Mouse (Mus musculus) hindbrain, embryonic 11.5 days (tissue): Measurements from ENCODE around the gene Lmtk3. TPM values are rescaled to one million over a fixed set of nuclear protein-coding genes. Genes with fewer than 3 reads are reported as not detected.

Source experiments
- ATAC-seq: fragments of 200-750 bp; cut with Nextera tagmentation; 2 replicates; pipeline ENCODE4 v1.8.0; 2017; ENCODE audit warnings: mild to moderate bottlenecking, moderate TSS enrichment, moderate library complexity; ENCODE audit not compliant: low FRiP score
- DNase-seq: peaks from one replicate; pipeline ENCODE4 v3.0.0-alpha.2; 2015; ENCODE audit warnings: low spot score
- H3K27ac ChIP-seq: fragments of 300-500 bp; sonication (generic); 2 replicates; pipeline ENCODE4 v1.5.1; 2014; ENCODE audit warnings: mild to moderate bottlenecking, low read depth, low read length
- H3K27me3 ChIP-seq: fragments of 300-500 bp; sonication (generic); 2 replicates; pipeline ENCODE4 v1.6.1; 2014; ENCODE audit warnings: mild to moderate bottlenecking, low read length, moderate library complexity, mixed read lengths; ENCODE audit not compliant: control insufficient read depth, insufficient read depth
- H3K36me3 ChIP-seq: fragments of 300-500 bp; sonication (generic); 2 replicates; pipeline ENCODE4 v1.6.1; 2014; ENCODE audit warnings: mild to moderate bottlenecking, low read length, moderate library complexity, mixed read lengths; ENCODE audit not compliant: control insufficient read depth, insufficient read depth
- H3K4me1 ChIP-seq: fragments of 300-500 bp; sonication (generic); replicated peaks from 2 replicates; pipeline ENCODE4 v1.6.1; 2014; ENCODE audit warnings: low read length, mixed read lengths; ENCODE audit not compliant: control insufficient read depth, insufficient read depth
- H3K4me2 ChIP-seq: fragments of 300-500 bp; sonication (generic); replicated peaks from 2 replicates; pipeline ENCODE4 v1.6.1; 2014; ENCODE audit warnings: mild to moderate bottlenecking, low read depth, low read length
- H3K4me3 ChIP-seq: fragments of 300-500 bp; sonication (generic); 2 replicates; pipeline ENCODE4 v1.5.1; 2014; ENCODE audit warnings: low read depth, low read length
- H3K9ac ChIP-seq: fragments of 300-500 bp; sonication (generic); 2 replicates; pipeline ENCODE4 v1.6.1; 2014; ENCODE audit warnings: low read depth, low read length
- H3K9me3 ChIP-seq: fragments of 300-500 bp; sonication (generic); 2 replicates; pipeline ENCODE4 v1.6.1; 2016; ENCODE audit warnings: low read length; ENCODE audit not compliant: control insufficient read depth
- WGBS: fragments of 180-500 bp; shearing (Covaris S2); extraction: QIAGEN DNeasy Blood & Tissue Kit; methylation state at CpG from one replicate; pipeline ENCODE4 v1.1.7; 2014; 5-methylcytosine and 5-hydroxymethylcytosine counted together
- polyA plus RNA-seq: library from polyadenylated mRNA; unstranded; fragments of >200 nt; fragmentation: Nextera tagmentation; extraction: Ambion mirVana; gene quantifications from 2 replicates; pipeline ENCODE4 v1.2.1, GENCODE M21; 2014

The Lmtk3 gene
- polyA plus RNA-seq, 1 experiment from 2014 or later: 9.1 TPM

DNA sequence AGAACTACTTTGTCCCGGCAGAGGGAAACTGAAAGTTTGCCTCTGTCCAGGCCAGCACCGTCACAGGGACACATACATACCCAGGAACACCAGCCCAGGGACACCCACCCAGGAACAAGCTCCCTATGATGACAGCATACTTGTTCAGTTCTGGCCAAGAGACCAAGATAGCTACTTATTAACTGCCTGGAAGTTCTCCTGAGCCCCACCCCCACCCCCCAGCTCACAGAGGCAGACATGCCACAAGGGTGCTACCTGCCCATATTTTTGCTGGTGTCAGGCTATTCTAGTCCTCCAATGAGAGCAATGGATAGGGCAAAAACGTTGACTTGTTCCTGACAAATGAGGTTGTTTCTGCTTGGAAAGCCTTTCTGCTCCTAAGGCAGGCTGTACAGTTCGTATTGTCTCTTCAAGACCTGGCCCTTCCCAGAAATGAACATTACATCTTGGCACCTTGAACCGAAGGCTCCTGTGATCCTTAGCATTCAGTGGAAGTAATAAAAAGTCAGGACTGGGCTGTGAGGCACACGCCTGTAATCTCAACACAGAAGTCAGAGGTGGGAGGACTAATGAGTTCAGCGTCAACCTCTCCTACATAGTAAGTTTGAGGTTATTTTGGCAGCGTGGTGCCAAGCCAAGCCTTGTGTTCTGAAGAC, 13.0 kb upstream of the Lmtk3 start:
- no peak overlapping the region for H3K27ac ChIP-seq
- no peaks in the 10 kb centered on the region for H3K27me3 ChIP-seq
- WGBS: 72% methylated on average over 8 of the region's 8 CpGs
- DNase-seq (no peak), ATAC-seq (no peak)
- no peak overlapping the region for H3K9ac ChIP-seq
- H3K36me3 ChIP-seq: no peaks in the 10 kb centered on the region
- no peak overlapping the region for H3K4me3 ChIP-seq
- H3K9me3 ChIP-seq: no peaks in the 10 kb centered on the region
- H3K4me1 ChIP-seq: no peaks in the 10 kb centered on the region
- H3K4me2 ChIP-seq: no peak overlapping the region

DNA sequence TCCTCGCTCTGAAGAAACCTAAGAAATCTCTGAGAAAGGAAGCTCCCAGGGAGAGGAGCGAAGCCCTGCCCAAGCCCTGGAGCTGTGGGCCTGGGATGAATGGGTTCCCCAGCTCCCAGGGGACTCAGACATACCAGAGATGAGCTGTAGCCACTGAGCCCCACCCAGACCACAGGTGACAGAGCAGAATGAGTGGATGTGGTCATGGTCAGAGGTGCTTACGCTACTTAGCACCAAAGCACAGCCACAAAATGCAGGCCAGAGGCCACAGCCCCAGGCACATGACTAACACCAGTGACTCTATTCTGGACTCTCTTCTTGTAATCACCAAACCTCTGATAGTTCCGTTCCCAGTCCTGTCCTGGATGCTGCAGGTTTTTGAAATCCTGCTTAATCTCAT, 12.4 kb upstream of the Lmtk3 start:
- H3K4me3 ChIP-seq: no peak overlapping the region
- no peaks in the 10 kb centered on the region for H3K9me3 ChIP-seq
- no peak for DNase-seq
- H3K4me2 ChIP-seq: no peak overlapping the region
- H3K9ac ChIP-seq: no peak overlapping the region
- no peak for ATAC-seq
- H3K36me3 ChIP-seq: no peaks in the 10 kb centered on the region
- WGBS: 73% methylated on average over 4 of the region's 4 CpGs
- no peaks in the 10 kb centered on the region for H3K27me3 ChIP-seq
- no peaks in the 10 kb centered on the region for H3K4me1 ChIP-seq
- no peak overlapping the region for H3K27ac ChIP-seq

DNA sequence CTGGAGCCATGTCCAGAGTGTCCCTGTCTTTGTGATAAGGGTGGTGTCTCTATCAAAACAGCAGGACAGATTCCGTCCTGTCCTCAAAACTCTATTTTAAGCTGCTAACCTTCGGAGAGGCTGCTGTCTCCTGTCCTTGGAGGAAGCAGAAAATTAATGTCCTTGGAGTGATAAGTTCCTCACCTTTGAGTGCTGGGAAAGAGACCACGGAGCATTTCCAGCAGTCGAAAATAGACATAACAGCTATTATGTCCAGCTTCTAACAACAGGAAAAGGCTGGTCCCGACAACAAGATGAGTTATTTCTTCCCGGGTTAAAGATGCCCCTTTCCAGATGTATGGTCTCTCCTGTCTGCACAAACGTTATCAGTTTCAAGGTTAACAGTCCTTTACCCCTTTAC, 8.3 kb upstream of the Lmtk3 start:
- Histone ChIP-seq H3K4me1 (no peaks in the 10 kb centered on the region), H3K4me3 (no peak overlapping the region), H3K9ac (no peak overlapping the region), H3K4me2 (no peak overlapping the region), H3K9me3 (no peaks in the 10 kb centered on the region), H3K27ac (no peak overlapping the region), H3K36me3 (no peaks in the 10 kb centered on the region), H3K27me3 (0 out of 2 replicates have a peak, but pooled peaks cover 2% of the 10 kb centered on the region)
- ATAC-seq (no peak), DNase-seq (no peak)
- WGBS: 82% methylated on average over 7 of the region's 7 CpGs

DNA sequence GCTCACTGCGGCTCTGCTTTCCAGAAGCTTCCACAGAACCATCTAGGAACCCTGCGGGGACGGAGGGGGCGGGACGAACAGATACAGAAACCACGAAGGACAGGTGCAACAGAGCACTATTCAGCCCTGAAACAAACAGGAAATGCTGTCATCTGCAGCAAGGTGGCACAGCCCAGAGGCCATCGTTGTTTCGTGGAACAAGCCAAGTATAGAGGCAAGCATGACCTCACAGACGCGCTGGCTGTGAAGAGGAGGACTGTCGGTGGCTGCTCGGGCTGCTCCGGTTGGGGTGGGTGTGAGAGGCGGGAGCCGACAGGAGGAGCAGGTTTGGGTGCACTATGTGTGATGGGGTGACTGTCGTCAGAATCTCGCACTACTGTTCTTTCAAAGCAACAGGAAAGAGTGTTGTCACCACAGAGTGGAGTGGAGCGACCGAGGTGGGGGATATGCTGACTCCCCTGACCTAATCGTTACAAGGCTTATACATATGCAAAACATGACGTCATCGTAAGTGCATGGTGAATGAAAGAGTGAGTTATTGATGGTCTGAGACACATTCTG, 4.4 kb upstream of the Lmtk3 start:
- ATAC-seq: no peak
- Histone ChIP-seq H3K27ac (no peak overlapping the region), H3K9ac (0 out of 2 replicates have a peak overlapping the region, but pooled peaks have one; percentile 23), H3K27me3 (0 out of 2 replicates have a peak, but pooled peaks cover 2% of the 10 kb centered on the region), H3K4me1 (no peaks in the 10 kb centered on the region; the same call in 1 of the 2 replicates), H3K36me3 (no peaks in the 10 kb centered on the region), H3K4me2 (no peak overlapping the region; the same call in 1 of the 2 replicates), H3K4me3 (no peak overlapping the region), H3K9me3 (no peaks in the 10 kb centered on the region)
- no peak for DNase-seq
- 20% methylated on average over 22 of the region's 22 CpGs for WGBS

DNA sequence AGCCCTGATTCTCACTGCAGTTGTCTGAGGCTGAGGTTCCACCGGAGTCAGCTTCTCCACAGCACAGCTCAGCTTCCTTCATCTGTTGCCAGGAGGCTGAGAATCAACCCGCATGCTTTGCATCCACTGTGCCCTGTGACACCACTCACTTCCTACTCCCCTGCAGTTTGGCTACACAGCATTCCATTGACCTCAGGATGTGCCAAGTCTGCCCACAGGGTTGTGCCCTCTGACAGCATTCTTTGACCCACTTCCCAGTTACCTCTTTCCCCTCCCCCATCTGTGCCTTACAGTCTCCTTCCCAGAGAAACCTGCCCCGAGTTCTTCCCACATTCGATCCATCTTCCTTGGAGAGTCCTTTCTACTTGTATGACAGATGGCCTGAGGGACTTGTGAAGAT, 1.3 kb upstream of the Lmtk3 start:
- WGBS: 78% methylated on average over 4 of the region's 4 CpGs
- H3K9ac ChIP-seq: no peak overlapping the region

DNA sequence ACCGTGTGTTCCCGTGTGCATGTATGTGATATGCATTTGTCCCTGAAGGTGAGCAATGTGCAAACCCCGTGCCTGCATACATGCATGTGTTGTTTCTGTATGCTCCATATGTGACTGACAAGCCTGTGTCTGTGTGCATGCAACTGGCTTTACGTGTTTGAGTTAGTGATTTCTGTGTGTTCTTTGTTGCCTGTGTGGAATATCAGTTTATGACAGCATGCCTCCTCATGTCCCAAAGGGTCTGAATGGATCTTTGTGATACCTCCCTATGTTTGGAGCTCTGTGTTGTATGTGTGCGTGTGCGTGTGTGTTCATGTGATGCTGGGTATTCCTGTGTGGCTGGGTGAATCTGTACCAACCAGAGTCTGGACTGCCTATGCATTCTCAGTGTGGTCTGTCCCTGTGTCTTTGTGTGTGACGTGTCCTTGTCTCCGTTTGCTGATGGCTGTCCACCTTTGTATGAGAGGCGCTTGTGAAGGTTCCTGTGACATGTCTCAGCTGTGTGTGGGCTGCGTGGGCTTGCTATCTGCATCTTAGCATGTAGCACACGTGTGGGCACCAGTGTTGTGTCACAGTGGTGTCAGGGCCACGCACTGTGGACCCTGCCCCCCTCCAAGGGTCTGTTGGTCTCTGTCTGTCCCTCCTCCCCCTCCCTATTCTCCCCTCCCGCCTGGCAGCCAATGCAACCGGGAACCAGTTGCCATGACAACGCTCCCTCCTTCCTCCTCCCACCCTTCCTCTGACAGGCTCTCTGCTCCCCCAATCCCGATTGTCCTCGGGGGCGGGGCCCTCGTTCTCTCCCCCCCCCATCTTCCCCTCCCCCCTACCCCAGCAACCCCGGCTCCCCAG, 1.2 kb downstream of the Lmtk3 start, which contains the start of gene Sult2b1:
Gene Sult2b1 (minus strand): TSS at position 146 of the 849 bp plus-strand sequence.
- peak; percentile 78 for ATAC-seq
- peak within 1 kb of the TSS; percentile 79 for H3K4me2 ChIP-seq
- 23% methylated on average over 19 of the region's 20 CpGs for WGBS

More for the DNA sequence above, 1.3 kb upstream of the Lmtk3 start:
- Histone ChIP-seq H3K4me3 (no peak overlapping the region), H3K4me2 (no peak overlapping the region), H3K27ac (no peak overlapping the region), H3K36me3 (no peaks in the 10 kb centered on the region), H3K9me3 (no peaks in the 10 kb centered on the region), H3K4me1 (peaks cover 6% of the 10 kb centered on the region; the same call in 1 of the 2 replicates), H3K27me3 (0 out of 2 replicates have a peak, but pooled peaks cover 2% of the 10 kb centered on the region)
- DNase-seq: no peak
- no peak for ATAC-seq

DNA sequence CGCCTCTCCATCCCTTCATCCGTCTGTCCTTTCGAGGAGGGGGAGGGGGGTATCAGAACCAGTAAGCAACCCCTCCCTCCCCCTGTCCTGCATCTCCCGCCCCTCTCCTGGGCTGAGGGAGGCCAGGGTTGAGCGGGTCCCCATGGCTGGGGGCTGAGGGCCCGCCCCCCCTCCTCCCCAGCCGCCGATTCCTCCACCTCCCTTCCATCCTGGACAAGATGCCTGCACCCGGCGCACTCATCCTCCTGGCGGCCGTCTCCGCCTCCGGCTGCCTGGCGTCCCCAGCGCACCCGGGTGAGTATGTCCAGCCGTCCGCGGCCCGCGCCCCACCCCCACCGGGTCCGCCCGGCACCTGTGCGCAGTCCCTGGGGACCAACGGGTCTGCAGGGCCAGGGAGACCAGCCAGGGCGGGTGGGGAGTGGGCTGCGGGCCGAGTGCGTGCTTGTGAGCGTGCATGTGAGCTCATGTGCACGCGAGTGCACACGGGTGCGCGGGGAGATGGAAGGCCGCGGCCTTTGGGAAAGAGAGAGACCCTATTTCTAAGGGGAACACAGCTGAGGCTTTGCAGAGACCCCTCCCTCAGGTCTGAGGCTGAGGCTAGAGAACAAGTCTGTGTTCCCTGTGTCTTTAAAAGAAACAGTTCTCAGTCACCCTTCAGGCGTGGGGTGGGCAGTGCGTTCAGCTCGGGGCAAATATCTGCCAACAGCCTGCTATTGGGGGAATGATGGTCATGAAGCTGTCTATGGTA, 2.0 kb downstream of the Lmtk3 start:
- H3K27ac ChIP-seq: peak overlapping the region; percentile 89
- no peaks in the 10 kb centered on the region for H3K9me3 ChIP-seq
- peaks cover 6% of the 10 kb centered on the region; the same call in 1 of the 2 replicates for H3K4me1 ChIP-seq
- DNase-seq: no peak
- H3K27me3 ChIP-seq: no peaks in the 10 kb centered on the region
- H3K36me3 ChIP-seq: peaks cover 11% of the 10 kb centered on the region
- H3K9ac ChIP-seq: peak overlapping the region; percentile 86
- H3K4me2 ChIP-seq: peak overlapping the region; percentile 79
- ATAC-seq: peak; percentile 67
- under 1% methylated on average over 35 of the region's 42 CpGs for WGBS
- peak overlapping the region; percentile 77 for H3K4me3 ChIP-seq

More for the DNA sequence above, 1.2 kb downstream of the Lmtk3 start, which contains the start of gene Sult2b1:
- H3K27ac ChIP-seq: peak within 1 kb of the TSS; percentile 89
- H3K9ac ChIP-seq: peak within 1 kb of the TSS; percentile 86
- DNase-seq: peak; percentile 96
- peak within 1 kb of the TSS; percentile 77 for H3K4me3 ChIP-seq
- peaks cover 6% of the 10 kb centered on the region; the same call in 1 of the 2 replicates for H3K4me1 ChIP-seq
- H3K9me3 ChIP-seq: no peaks in the 10 kb centered on the region
- no peaks in the 10 kb centered on the region for H3K27me3 ChIP-seq
- peaks cover 6% of the 10 kb centered on the region for H3K36me3 ChIP-seq

DNA sequence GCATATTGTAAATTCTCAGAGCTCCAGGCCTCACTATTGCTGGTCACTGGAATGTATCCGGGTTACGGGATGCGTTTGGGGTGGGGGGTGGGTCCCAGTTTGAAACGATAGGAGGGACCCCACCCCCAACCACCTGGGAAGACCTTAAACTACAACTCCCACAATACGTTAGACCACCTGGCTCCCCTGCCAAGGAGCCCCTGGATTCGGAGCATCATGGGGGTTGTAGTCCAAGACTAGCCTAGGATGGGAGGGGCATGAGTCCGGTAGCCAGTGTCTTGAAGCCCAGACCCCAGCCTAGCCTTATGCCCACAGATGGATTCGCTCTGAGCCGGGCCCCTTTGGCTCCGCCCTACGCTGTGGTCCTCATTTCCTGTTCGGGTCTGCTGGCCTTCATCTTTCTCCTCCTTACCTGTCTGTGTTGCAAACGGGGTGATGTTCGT, 2.6 kb downstream of the Lmtk3 start:
- H3K4me1 ChIP-seq: peaks cover 6% of the 10 kb centered on the region; the same call in 1 of the 2 replicates
- WGBS: under 1% methylated on average over 14 of the region's 14 CpGs
- H3K9me3 ChIP-seq: no peaks in the 10 kb centered on the region
- H3K4me3 ChIP-seq: peak overlapping the region; percentile 77
- peak overlapping the region; percentile 89 for H3K27ac ChIP-seq
- peak overlapping the region; percentile 79 for H3K4me2 ChIP-seq
- H3K27me3 ChIP-seq: no peaks in the 10 kb centered on the region
- peaks cover 11% of the 10 kb centered on the region for H3K36me3 ChIP-seq
- peak; percentile 66 for ATAC-seq
- peak overlapping the region; percentile 86 for H3K9ac ChIP-seq
- peak; percentile 86 for DNase-seq
